Mouse (Mus musculus): ENCODE data around the gene Nos3. TPM values are rescaled to one million over a fixed set of nuclear protein-coding genes. Genes with fewer than 3 reads are reported as not detected.

Nos3 gene
- polyA plus RNA-seq, 1 experiment from 2014 or later = 0.06 TPM

- POLR2A ChIA-PET = no interaction called here
- in situ Hi-C loops (cut with MboI; ENCODE audit: low pct_unique_long_range_greater_than_20kb) = no loop called here
- ATAC-seq (no peak), DNase-seq (ENCODE audit: low read depth, low spot score) (no peak)
- no peaks in the 10 kb centered on the region for H3K27me3 ChIP-seq
- CTCF ChIA-PET = interaction anchor here (3.3 kb wide), 1 partner anchor 9 kb away, joined by 21 read pairs; the partner anchor contains the start of gene Abcb8
- no peak for TF ChIP-seq CTCF (IDR thresholded peaks at IDR 0.05)
Measured at GRCm38 (mm10) chr5:24385374-24385773, 20.8 kb downstream of the Nos3 start.

GRCm38 (mm10) chr5:24385887-24386550 is 21.4 kb downstream of the Nos3 start:
- no peak for TF ChIP-seq CTCF (IDR thresholded peaks at IDR 0.05)

GRCm38 (mm10) chr5:24387264-24388241 is 22.9 kb downstream of the Nos3 start:
- DNase-seq (ENCODE audit: low read depth, low spot score) (no peak), ATAC-seq (no peak)
- in situ Hi-C loops (cut with MboI; ENCODE audit: low pct_unique_long_range_greater_than_20kb) = no loop called here
- POLR2A ChIA-PET = no interaction called here
- no peak for TF ChIP-seq CTCF (IDR thresholded peaks at IDR 0.05)
- CTCF ChIA-PET = interaction anchor here (1.2 kb wide), 1 partner anchor 24 kb away, joined by 3 read pairs; no protein-coding TSS in a partner anchor
- no peaks in the 10 kb centered on the region for H3K27me3 ChIP-seq

More at GRCm38 (mm10) chr5:24385887-24386550, 21.4 kb downstream of the Nos3 start:
- ChIA-PET POLR2A (no interaction called here), CTCF (interaction anchor here (1.2 to 3.3 kb wide), 2 partner anchors 9 to 22 kb away, joined by 3 to 21 read pairs; partner anchors contain the start of gene Abcb8)
- in situ Hi-C loops (cut with MboI; ENCODE audit: low pct_unique_long_range_greater_than_20kb) = no loop called here
- no peak for ATAC-seq
- H3K27me3 ChIP-seq = no peaks in the 10 kb centered on the region
- no peak for DNase-seq (ENCODE audit: low read depth, low spot score)

- CTCF ChIA-PET = no interaction called here
- in situ Hi-C loops (cut with MboI; ENCODE audit: low pct_unique_long_range_greater_than_20kb) = no loop called here
- DNase-seq (ENCODE audit: low read depth, low spot score) (no peak), ATAC-seq (no peak)
- H3K27me3 ChIP-seq = no peaks in the 10 kb centered on the region
- POLR2A ChIA-PET = no interaction called here
- TF ChIP-seq CTCF (IDR thresholded peaks at IDR 0.05) = no peak
Measured at GRCm38 (mm10) chr5:24388246-24388915, 23.8 kb downstream of the Nos3 start.

- ChIA-PET POLR2A (no interaction called here), CTCF (interaction anchor here (1.0 kb wide), 1 partner anchor 35 kb away, joined by 3 read pairs; the partner anchor contains the start of genes Cdk5 and Slc4a2)
- DNase-seq (ENCODE audit: low read depth, low spot score) (no peak), ATAC-seq (no peak)
- in situ Hi-C loops (cut with MboI; ENCODE audit: low pct_unique_long_range_greater_than_20kb) = no loop called here
- no peaks in the 10 kb centered on the region for H3K27me3 ChIP-seq
- no peak for TF ChIP-seq CTCF (IDR thresholded peaks at IDR 0.05)
Measured at GRCm38 (mm10) chr5:24389011-24389657, 24.5 kb downstream of the Nos3 start.

GRCm38 (mm10) chr5:24389658-24390020 is 25.0 kb downstream of the Nos3 start:
- DNase-seq (ENCODE audit: low read depth, low spot score) (no peak), ATAC-seq (no peak)
- ChIA-PET CTCF (interaction anchor here (1.0 kb wide), 1 partner anchor 34 kb away, joined by 3 read pairs; the partner anchor contains the start of genes Cdk5 and Slc4a2), POLR2A (no interaction called here)
- no peaks in the 10 kb centered on the region for H3K27me3 ChIP-seq
- TF ChIP-seq CTCF (IDR thresholded peaks at IDR 0.05) = no peak
- in situ Hi-C loops (cut with MboI; ENCODE audit: low pct_unique_long_range_greater_than_20kb) = no loop called here

- H3K27me3 ChIP-seq = no peaks in the 10 kb centered on the region
- no peak for DNase-seq (ENCODE audit: low read depth, low spot score)
- ChIA-PET CTCF (interaction anchor here (1.0 to 9.7 kb wide), 6 partner anchors 8 to 125 kb away, joined by 4 to 222 read pairs (median 8); partner anchors contain the start of gene Asic3), POLR2A (no interaction called here)
- in situ Hi-C loops (cut with MboI; ENCODE audit: low pct_unique_long_range_greater_than_20kb) = no loop called here
- no peak for ATAC-seq
- no peak for TF ChIP-seq CTCF (IDR thresholded peaks at IDR 0.05)
Measured at GRCm38 (mm10) chr5:24391864-24392263, 27.3 kb downstream of the Nos3 start, which contains the start of gene Atg9b. Atg9b (minus strand) TSS chr5:24392143.

- TF ChIP-seq CTCF (IDR thresholded peaks at IDR 0.05) = no peak
- POLR2A ChIA-PET = interaction anchor here (0.6 to 2.9 kb wide), 3 partner anchors 11 to 131 kb away, joined by 6 to 11 read pairs (median 9); no protein-coding TSS in a partner anchor
- no peaks in the 10 kb centered on the region for H3K27me3 ChIP-seq
- DNase-seq (ENCODE audit: low read depth, low spot score) = no peak
- CTCF ChIA-PET = interaction anchor here (1.0 to 9.7 kb wide), 13 partner anchors 8 to 126 kb away, joined by 3 to 222 read pairs (median 7); partner anchors contain the start of genes Asic3, Cdk5 and Slc4a2
- in situ Hi-C loops (cut with MboI; ENCODE audit: low pct_unique_long_range_greater_than_20kb) = no loop called here
- ATAC-seq = no peak
Measured at GRCm38 (mm10) chr5:24392724-24393123, 28.1 kb downstream of the Nos3 start.

GRCm38 (mm10) chr5:24393392-24393997 is 28.9 kb downstream of the Nos3 start, which contains the start of gene Abcb8:
Abcb8 (plus strand) TSS chr5:24393663.
- no peaks in the 10 kb centered on the region for H3K27me3 ChIP-seq
- no peak for TF ChIP-seq CTCF (IDR thresholded peaks at IDR 0.05)
- DNase-seq (ENCODE audit: low read depth, low spot score) (peak; percentile 90), ATAC-seq (no peak)
- in situ Hi-C loops (cut with MboI; ENCODE audit: low pct_unique_long_range_greater_than_20kb) = no loop called here
- ChIA-PET CTCF (interaction anchor here (0.7 to 9.7 kb wide), 19 partner anchors 9 to 135 kb away, joined by 3 to 222 read pairs (median 8); partner anchors contain the start of genes Agap3, Asic3, Cdk5 and Slc4a2), POLR2A (interaction anchor here (0.7 to 2.9 kb wide), 7 partner anchors 10 to 92 kb away, joined by 3 to 11 read pairs (median 5); partner anchors contain the start of gene Fastk)

Data from Patski (cell line).